Mouse (Mus musculus): ENCODE measurements at regions not wholly inside any gene's neighbourhood (a gene's known extent, or its start where the extent isn't known, plus 50 kb on each side); places are given as distances from the start of the nearest gene placed in this dataset.

- intact Hi-C loops (cut with DNase I; ENCODE audit: low total_unique reads) = no loop called here
- no peak for DNase-seq
These were observed 50.6 kb upstream of the Prr23a1 start for GRCm38 (mm10) chr9:98791709-98792108.

DNA sequence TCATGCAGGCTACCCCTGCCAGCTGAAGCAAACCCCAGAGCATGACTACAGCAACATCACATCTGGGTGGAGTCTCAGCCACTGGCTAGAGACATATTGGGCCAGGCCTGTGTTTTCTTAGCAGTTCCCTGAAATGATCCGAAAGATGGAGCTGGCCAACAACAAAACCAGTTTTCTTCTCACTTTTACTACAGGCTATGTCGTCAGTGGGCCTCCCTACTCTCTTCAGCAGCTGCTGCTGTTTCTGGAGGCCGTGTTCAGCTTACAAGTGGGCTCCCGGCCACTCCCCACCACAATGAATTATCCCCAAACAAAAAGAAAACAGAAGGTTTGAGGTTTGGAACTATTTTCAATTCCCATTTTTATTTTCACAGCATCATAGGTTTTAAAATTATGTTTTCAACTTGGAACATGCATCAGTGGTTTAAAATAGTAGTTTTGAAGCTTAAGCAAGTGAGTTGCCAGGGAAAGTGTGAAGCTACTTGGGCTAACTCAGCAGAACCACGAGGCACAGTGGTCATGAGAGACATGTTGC, 68.6 kb upstream of the Prr23a1 start:
- DNase-seq = no peak
- intact Hi-C loops (cut with DNase I; ENCODE audit: low total_unique reads) = no loop called here

- intact Hi-C loops (cut with DNase I; ENCODE audit: low total_unique reads) = no loop called here
These were observed 69.1 kb upstream of the Prr23a1 start for GRCm38 (mm10) chr9:98773212-98773611.

GRCm38 (mm10) chr9:98754764-98755163, 87.5 kb upstream of the Prr23a1 start:
- DNase-seq = no peak
- intact Hi-C loops (cut with DNase I; ENCODE audit: low total_unique reads) = no loop called here

More at GRCm38 (mm10) chr9:98773212-98773611, 69.1 kb upstream of the Prr23a1 start:
- DNase-seq = no peak

GRCm38 (mm10) chr9:98753356-98753953, 88.8 kb upstream of the Prr23a1 start:
- DNase-seq = no peak
- intact Hi-C loops (cut with DNase I; ENCODE audit: low total_unique reads) = no loop called here

DNA sequence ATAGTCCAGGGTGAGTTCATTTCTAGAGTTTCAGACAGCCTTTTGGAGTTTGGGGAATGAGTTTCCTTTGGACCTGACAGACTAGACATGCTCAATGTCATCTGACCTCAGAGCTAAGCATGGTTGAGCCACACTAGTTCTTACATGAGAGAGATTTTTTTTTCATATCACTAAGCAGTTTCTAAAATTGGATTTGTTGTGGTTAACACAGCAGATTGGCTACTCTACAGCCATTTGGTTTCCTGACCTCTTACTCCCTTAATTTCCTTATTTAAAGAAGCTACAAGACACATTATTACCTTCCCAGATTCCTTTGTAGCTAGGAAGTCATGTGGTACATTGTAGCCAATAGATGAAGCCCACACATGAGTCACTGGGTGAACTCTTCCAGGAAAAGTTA, 98.5 kb upstream of the Prr23a1 start:
- intact Hi-C loops (cut with DNase I; ENCODE audit: low total_unique reads) = no loop called here
- DNase-seq = no peak

- intact Hi-C loops (cut with DNase I; ENCODE audit: low total_unique reads) = no loop called here
- no peak for DNase-seq
These were observed 114.9 kb upstream of the Prr23a1 start for GRCm38 (mm10) chr9:98727276-98727860.

GRCm38 (mm10) chr9:98726638-98727037, 115.7 kb upstream of the Prr23a1 start:
- no peak for DNase-seq
- intact Hi-C loops (cut with DNase I; ENCODE audit: low total_unique reads) = no loop called here

- intact Hi-C loops (cut with DNase I; ENCODE audit: low total_unique reads) = no loop called here
- no peak for DNase-seq
These were observed 119.4 kb upstream of the Prr23a1 start for GRCm38 (mm10) chr9:98722885-98723284.

DNA sequence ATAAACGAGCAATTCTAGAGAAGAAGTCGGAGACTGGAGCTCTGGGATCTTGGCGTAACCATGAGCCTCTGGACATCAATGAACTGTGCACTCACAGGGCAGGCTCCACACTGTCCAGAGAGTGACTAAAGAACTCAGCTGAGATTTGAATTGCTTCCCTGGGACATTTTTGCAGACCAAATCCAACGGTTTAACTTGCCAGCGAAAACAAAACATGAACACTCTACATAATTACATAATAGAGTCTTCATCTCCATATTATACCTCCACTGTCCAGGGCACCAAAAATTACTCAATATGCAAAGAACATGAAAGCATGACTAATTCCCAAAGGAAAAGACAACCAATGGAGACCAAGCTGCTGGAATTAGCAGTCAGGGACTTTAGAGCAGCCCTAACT, 119.9 kb upstream of the Mrps22 start:
- intact Hi-C loops (cut with DNase I; ENCODE audit: low total_unique reads) = no loop called here
- no peak for DNase-seq

DNA sequence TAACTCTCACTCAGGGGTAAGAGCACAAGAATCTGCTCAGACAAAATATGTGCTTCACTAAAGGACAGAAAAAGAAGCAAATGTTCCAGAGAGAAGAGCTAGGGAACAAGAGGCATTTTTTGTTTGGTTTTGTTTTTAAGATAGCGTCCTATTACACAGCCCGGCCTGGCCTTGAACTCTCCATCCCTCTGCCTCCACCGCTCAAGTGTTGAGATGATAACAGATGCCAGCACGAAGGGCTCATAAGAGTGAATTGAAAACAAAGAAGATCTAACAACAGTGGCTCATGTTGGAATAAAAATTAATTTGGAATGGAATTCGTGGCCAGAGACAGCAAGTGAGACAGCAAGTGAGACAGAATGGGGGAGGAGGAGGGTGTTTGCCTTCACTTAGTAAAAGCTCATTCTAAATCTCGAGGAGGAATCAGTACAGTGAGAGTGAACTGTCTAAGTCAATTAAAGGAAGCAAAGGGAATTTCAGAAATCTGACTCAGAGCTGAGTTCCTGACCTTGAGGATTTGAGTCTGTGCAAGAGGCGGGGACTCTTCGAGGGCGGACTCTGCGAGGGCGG, 116.3 kb upstream of the Mrps22 start:
- DNase-seq = no peak
- intact Hi-C loops (cut with DNase I; ENCODE audit: low total_unique reads) = no loop called here

GRCm38 (mm10) chr9:98714661-98715060, 113.2 kb upstream of the Mrps22 start:
- intact Hi-C loops (cut with DNase I; ENCODE audit: low total_unique reads) = no loop called here

GRCm38 (mm10) chr9:98712826-98713225, 111.4 kb upstream of the Mrps22 start:
- no peak for DNase-seq
- intact Hi-C loops (cut with DNase I; ENCODE audit: low total_unique reads) = no loop called here

More at GRCm38 (mm10) chr9:98714661-98715060, 113.2 kb upstream of the Mrps22 start:
- DNase-seq = no peak

GRCm38 (mm10) chr9:98712023-98712563, 110.6 kb upstream of the Mrps22 start:
- DNase-seq = no peak
- intact Hi-C loops (cut with DNase I; ENCODE audit: low total_unique reads) = no loop called here

DNA sequence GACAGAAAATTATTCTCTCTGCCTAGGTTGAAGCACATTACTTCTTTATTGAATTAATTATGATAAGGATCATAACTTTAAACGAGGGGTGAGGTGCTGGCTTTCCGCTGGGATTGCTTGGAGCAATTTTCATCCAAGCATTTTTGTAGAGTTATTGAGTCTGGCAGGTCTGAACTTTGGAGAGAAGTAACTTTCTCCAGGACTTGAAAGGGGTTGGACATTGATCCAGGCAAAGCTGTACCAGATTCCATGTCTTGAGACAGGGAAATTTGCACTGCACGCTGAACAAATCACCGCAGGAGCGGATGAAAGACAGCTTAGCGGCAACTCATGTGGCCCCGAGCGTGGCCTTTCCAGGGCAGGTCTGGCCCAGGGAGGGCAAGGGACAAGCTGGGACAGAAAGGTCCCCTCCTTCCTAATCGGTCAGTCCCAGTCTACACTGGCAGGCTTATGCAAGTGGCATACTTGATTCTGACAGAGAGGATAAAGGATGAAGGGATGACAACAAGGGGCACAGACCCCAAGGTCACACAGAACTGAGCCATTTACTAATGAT, 108.8 kb upstream of the Mrps22 start:
- DNase-seq = no peak
- intact Hi-C loops (cut with DNase I; ENCODE audit: low total_unique reads) = no loop called here

- intact Hi-C loops (cut with DNase I; ENCODE audit: low total_unique reads) = no loop called here
- DNase-seq = no peak
These were observed 106.7 kb upstream of the Mrps22 start for GRCm38 (mm10) chr9:98708001-98708680.

GRCm38 (mm10) chr9:98707491-98707890, 106.0 kb upstream of the Mrps22 start:
- DNase-seq = no peak
- intact Hi-C loops (cut with DNase I; ENCODE audit: low total_unique reads) = no loop called here

DNA sequence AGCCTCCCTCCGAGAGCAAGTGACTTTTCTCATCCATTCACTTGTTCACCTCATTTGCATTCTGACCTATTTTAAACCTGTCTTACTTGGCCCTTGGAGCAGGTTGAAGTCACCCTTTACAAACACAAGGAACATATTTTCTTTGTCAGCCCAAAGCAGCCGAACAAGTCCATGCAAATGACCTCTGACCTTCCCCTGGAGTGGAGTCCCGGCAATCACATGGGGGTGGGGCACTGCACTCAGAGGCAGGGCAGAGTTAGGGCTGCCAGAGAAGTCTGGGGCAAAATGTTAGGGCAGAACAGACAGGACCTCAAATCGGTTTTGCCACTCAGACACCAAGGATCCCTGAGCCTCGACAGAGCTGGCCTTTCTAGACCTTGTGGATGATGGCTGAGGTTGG, 102.7 kb upstream of the Mrps22 start:
- no peak for DNase-seq
- intact Hi-C loops (cut with DNase I; ENCODE audit: low total_unique reads) = no loop called here

DNA sequence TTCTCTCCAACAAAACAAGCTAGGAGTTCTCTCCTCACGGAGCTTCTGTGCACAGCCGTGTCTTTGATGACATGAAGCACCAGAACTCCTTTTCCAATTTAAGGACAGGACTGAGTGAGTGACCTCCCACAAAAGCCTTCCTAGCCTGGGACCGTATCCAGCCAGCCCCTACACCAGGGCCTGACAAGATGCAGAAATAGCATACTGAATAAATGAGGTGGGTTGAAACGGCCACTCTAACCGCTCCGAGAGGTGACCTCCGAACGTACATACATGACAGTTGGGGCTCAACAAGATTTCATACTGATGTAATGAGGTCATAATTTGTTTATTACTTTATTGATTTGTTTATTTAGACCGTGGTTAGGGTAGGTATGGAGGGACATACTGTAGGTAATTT, 101.9 kb upstream of the Mrps22 start:
- intact Hi-C loops (cut with DNase I; ENCODE audit: low total_unique reads) = no loop called here
- DNase-seq = no peak

DNA sequence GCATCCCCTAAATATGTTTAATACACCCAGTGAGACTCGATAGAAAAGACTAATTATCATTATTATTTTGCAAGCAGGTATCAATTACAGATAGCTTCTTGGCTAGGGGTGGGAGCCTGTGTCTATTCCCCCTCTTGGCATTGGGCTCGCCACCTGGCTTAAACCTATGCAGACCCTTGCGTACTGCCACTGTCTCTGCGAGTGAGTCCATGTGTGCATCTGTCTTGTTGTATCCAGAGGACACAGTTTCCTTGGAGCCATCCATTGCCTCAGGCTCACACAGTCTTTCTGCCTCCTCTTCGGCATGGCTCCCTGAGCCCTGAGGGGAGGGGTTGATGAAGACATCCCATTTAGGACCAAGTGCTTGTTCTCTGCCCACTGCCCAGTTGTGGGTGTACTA, 99.1 kb upstream of the Mrps22 start:
- intact Hi-C loops (cut with DNase I; ENCODE audit: low total_unique reads) = no loop called here
- no peak for DNase-seq

All from gastrocnemius, postnatal 14 days (tissue).